Mouse (Mus musculus): ENCODE measurements at regions not wholly inside any gene's neighbourhood (a gene's known extent, or its start where the extent isn't known, plus 50 kb on each side); places are given as distances from the start of the nearest gene placed in this dataset.

- no peak for ATAC-seq (replicated peaks in 1 of 2; ENCODE audit: insufficient read depth in 1 of 2, low FRiP score in 2 of 2, low TSS enrichment in 1 of 2, low read depth in 1 of 2, poor library complexity in 2 of 2, severe bottlenecking in 2 of 2)
Observed at GRCm38 (mm10) chr11:111715401-111715800, 649.4 kb downstream of the Kcnj2 start.

GRCm38 (mm10) chr11:111722276-111722675, 656.3 kb downstream of the Kcnj2 start:
- peak; percentile 66 to 88 for ATAC-seq (replicated peaks in 1 of 2; ENCODE audit: insufficient read depth in 1 of 2, low FRiP score in 2 of 2, low TSS enrichment in 1 of 2, low read depth in 1 of 2, poor library complexity in 2 of 2, severe bottlenecking in 2 of 2)

- no peak for ATAC-seq (replicated peaks in 1 of 2; ENCODE audit: insufficient read depth in 1 of 2, low FRiP score in 2 of 2, low TSS enrichment in 1 of 2, low read depth in 1 of 2, poor library complexity in 2 of 2, severe bottlenecking in 2 of 2)
Observed at GRCm38 (mm10) chr11:111728148-111728547, 662.2 kb downstream of the Kcnj2 start.

GRCm38 (mm10) chr11:111732096-111732495, 666.1 kb downstream of the Kcnj2 start:
- no peak for ATAC-seq (replicated peaks in 1 of 2; ENCODE audit: insufficient read depth in 1 of 2, low FRiP score in 2 of 2, low TSS enrichment in 1 of 2, low read depth in 1 of 2, poor library complexity in 2 of 2, severe bottlenecking in 2 of 2)

GRCm38 (mm10) chr11:111735446-111735845, 669.5 kb downstream of the Kcnj2 start:
- ATAC-seq (replicated peaks in 1 of 2; ENCODE audit: insufficient read depth in 1 of 2, low FRiP score in 2 of 2, low TSS enrichment in 1 of 2, low read depth in 1 of 2, poor library complexity in 2 of 2, severe bottlenecking in 2 of 2): no peak

GRCm38 (mm10) chr11:111735961-111736360, 670.0 kb downstream of the Kcnj2 start:
- no peak for ATAC-seq (replicated peaks in 1 of 2; ENCODE audit: insufficient read depth in 1 of 2, low FRiP score in 2 of 2, low TSS enrichment in 1 of 2, low read depth in 1 of 2, poor library complexity in 2 of 2, severe bottlenecking in 2 of 2)

GRCm38 (mm10) chr11:111743356-111743755, 677.4 kb downstream of the Kcnj2 start:
- no peak for ATAC-seq (replicated peaks in 1 of 2; ENCODE audit: insufficient read depth in 1 of 2, low FRiP score in 2 of 2, low TSS enrichment in 1 of 2, low read depth in 1 of 2, poor library complexity in 2 of 2, severe bottlenecking in 2 of 2)

- ATAC-seq (replicated peaks in 1 of 2; ENCODE audit: insufficient read depth in 1 of 2, low FRiP score in 2 of 2, low TSS enrichment in 1 of 2, low read depth in 1 of 2, poor library complexity in 2 of 2, severe bottlenecking in 2 of 2): no peak
Observed at GRCm38 (mm10) chr11:111747262-111747946, 681.4 kb downstream of the Kcnj2 start.

- ATAC-seq (replicated peaks in 1 of 2; ENCODE audit: insufficient read depth in 1 of 2, low FRiP score in 2 of 2, low TSS enrichment in 1 of 2, low read depth in 1 of 2, poor library complexity in 2 of 2, severe bottlenecking in 2 of 2): no peak
Observed at GRCm38 (mm10) chr11:111747947-111748322, 682.0 kb downstream of the Kcnj2 start.

GRCm38 (mm10) chr11:111748496-111748895, 682.5 kb downstream of the Kcnj2 start:
- ATAC-seq (replicated peaks in 1 of 2; ENCODE audit: insufficient read depth in 1 of 2, low FRiP score in 2 of 2, low TSS enrichment in 1 of 2, low read depth in 1 of 2, poor library complexity in 2 of 2, severe bottlenecking in 2 of 2): no peak

- no peak for ATAC-seq (replicated peaks in 1 of 2; ENCODE audit: insufficient read depth in 1 of 2, low FRiP score in 2 of 2, low TSS enrichment in 1 of 2, low read depth in 1 of 2, poor library complexity in 2 of 2, severe bottlenecking in 2 of 2)
Observed at GRCm38 (mm10) chr11:111754735-111755134, 688.8 kb downstream of the Kcnj2 start.

GRCm38 (mm10) chr11:111763081-111763480, 697.1 kb downstream of the Kcnj2 start:
- no peak for ATAC-seq (replicated peaks in 1 of 2; ENCODE audit: insufficient read depth in 1 of 2, low FRiP score in 2 of 2, low TSS enrichment in 1 of 2, low read depth in 1 of 2, poor library complexity in 2 of 2, severe bottlenecking in 2 of 2)

GRCm38 (mm10) chr11:111766371-111767011, 700.5 kb downstream of the Kcnj2 start:
- no peak for ATAC-seq (replicated peaks in 1 of 2; ENCODE audit: insufficient read depth in 1 of 2, low FRiP score in 2 of 2, low TSS enrichment in 1 of 2, low read depth in 1 of 2, poor library complexity in 2 of 2, severe bottlenecking in 2 of 2)

- ATAC-seq (replicated peaks in 1 of 2; ENCODE audit: insufficient read depth in 1 of 2, low FRiP score in 2 of 2, low TSS enrichment in 1 of 2, low read depth in 1 of 2, poor library complexity in 2 of 2, severe bottlenecking in 2 of 2): no peak
Observed at GRCm38 (mm10) chr11:111767012-111767392, 701.0 kb downstream of the Kcnj2 start.

- ATAC-seq (replicated peaks in 1 of 2; ENCODE audit: insufficient read depth in 1 of 2, low FRiP score in 2 of 2, low TSS enrichment in 1 of 2, low read depth in 1 of 2, poor library complexity in 2 of 2, severe bottlenecking in 2 of 2): peak in 1 of 2 experiments; percentile 32; a peak in 1 of 4 replicates
Observed at GRCm38 (mm10) chr11:111774108-111774679, 708.2 kb downstream of the Kcnj2 start.

- ATAC-seq (replicated peaks in 1 of 2; ENCODE audit: insufficient read depth in 1 of 2, low FRiP score in 2 of 2, low TSS enrichment in 1 of 2, low read depth in 1 of 2, poor library complexity in 2 of 2, severe bottlenecking in 2 of 2): no peak
Observed at GRCm38 (mm10) chr11:111781321-111781720, 715.4 kb downstream of the Kcnj2 start.

- ATAC-seq (replicated peaks in 1 of 2; ENCODE audit: insufficient read depth in 1 of 2, low FRiP score in 2 of 2, low TSS enrichment in 1 of 2, low read depth in 1 of 2, poor library complexity in 2 of 2, severe bottlenecking in 2 of 2): no peak
Observed at GRCm38 (mm10) chr11:111791267-111791926, 725.4 kb downstream of the Kcnj2 start.

GRCm38 (mm10) chr11:111801033-111801432, 735.1 kb downstream of the Kcnj2 start:
- ATAC-seq (replicated peaks in 1 of 2; ENCODE audit: insufficient read depth in 1 of 2, low FRiP score in 2 of 2, low TSS enrichment in 1 of 2, low read depth in 1 of 2, poor library complexity in 2 of 2, severe bottlenecking in 2 of 2): no peak
